ENCODE assay signal across 9 mouse cellular contexts in genomic region chr9:66988888-66989414, GRCm38 (mm10). TPM values are rescaled to one million over a fixed set of nuclear protein-coding genes. Genes with fewer than 3 reads are reported as not detected.
DNase-seq lines count a peak whose midpoint lies in the region; ATAC-seq and TF ChIP-seq lines count a peak whose summit lies in the region.
"Had no signal": no experiment of that assay in that cellular context is flagged by ENCODE, and none has a peak within 500 bp of the region (broad histone marks: within the 10 kb centered on the region; RNA-seq: fewer than 3 reads in every experiment).

No protein-coding gene starts in this region.

- peak; percentile 40 for DNase-seq in gastrocnemius, postnatal 10 days
- no peak for DNase-seq in gastrocnemius, adult 2 months
- peak; percentile 40 for DNase-seq in brain, embryonic 14.5 days (ENCODE audit: low read depth)
- peak; percentile 85 for DNase-seq in kidney, adult 2 months
- no peak for DNase-seq in liver, postnatal 0 days
- no peak for DNase-seq in spleen, adult 12 weeks (ENCODE audit: low spot score)
- DNase-seq in cerebellum, postnatal 25 days: no peak

- H3K27ac ChIP-seq in gastrocnemius, adult 2 months: no peak overlapping the region; the same call in 1 of the 2 replicates
- peak overlapping the region; percentile 82 for H3K27ac ChIP-seq in kidney, adult 2 months (ENCODE audit: insufficient read depth, low read depth, low read length)
- H3K27ac ChIP-seq in liver, postnatal 0 days (ENCODE audit: low read depth): peak overlapping the region; percentile 46; the same call in 1 of the 2 replicates
- no peak overlapping the region for H3K27ac ChIP-seq in neural tube, embryonic 15.5 days (replicated peaks)
- H3K27ac ChIP-seq: heart, adult 2 months had no signal

- no peak overlapping the region for H3K9ac ChIP-seq in liver, postnatal 0 days (replicated peaks)
- H3K9ac ChIP-seq in neural tube, embryonic 15.5 days (replicated peaks): no peak overlapping the region

- no peak for TF ChIP-seq EP300 in liver, postnatal 0 days (IDR thresholded peaks at IDR 0.05; ENCODE audit: low read depth)

- H3K4me1 ChIP-seq in kidney, adult 2 months (ENCODE audit: control insufficient read depth, insufficient read depth, low read length): peaks cover 13% of the 10 kb centered on the region
- H3K4me1 ChIP-seq in liver, postnatal 0 days (ENCODE audit: insufficient read depth): peaks cover 17% of the 10 kb centered on the region
- H3K4me1 ChIP-seq in neural tube, embryonic 15.5 days: no peaks in the 10 kb centered on the region

- H3K4me2 ChIP-seq in liver, postnatal 0 days (ENCODE audit: low read depth, low read length): peak overlapping the region; percentile 52
- H3K4me2 ChIP-seq in neural tube, embryonic 15.5 days: no peak overlapping the region

- no peak for TF ChIP-seq POLR2A in brain, embryonic 14.5 days (IDR thresholded peaks at IDR 0.05; ENCODE audit: borderline replicate concordance, extremely low read depth, insufficient read depth, insufficient read length, poor library complexity, severe bottlenecking)
- no peak for TF ChIP-seq POLR2A in kidney, adult 2 months (IDR thresholded peaks at IDR 0.05; ENCODE audit: low read depth, low read length)

- intact Hi-C loops in gastrocnemius, adult 2 months (cut with DNase I): no loop called here

- no peaks in the 10 kb centered on the region for H3K9me3 ChIP-seq in liver, postnatal 0 days (ENCODE audit: low read length)
- no peaks in the 10 kb centered on the region for H3K9me3 ChIP-seq in neural tube, embryonic 15.5 days (replicated peaks)

- WGBS in kidney, adult 2 months: 26% methylated on average over 6 of the region's 6 CpGs
- 65% methylated on average over 6 of the region's 6 CpGs for WGBS in liver, postnatal 0 days (ENCODE audit: insufficient replicate concordance)
- 50% methylated on average over 6 of the region's 6 CpGs for WGBS in neural tube, embryonic 15.5 days

- TF ChIP-seq CTCF in gastrocnemius, adult 2 months (IDR thresholded peaks at IDR 0.05): no peak
- TF ChIP-seq CTCF in brain, embryonic 14.5 days (IDR thresholded peaks at IDR 0.05; ENCODE audit: borderline replicate concordance, extremely low read depth, insufficient read depth, insufficient read length): no peak
- TF ChIP-seq CTCF in kidney, adult 2 months (conservative IDR thresholded peaks at IDR 0.05; ENCODE audit: insufficient read depth, insufficient read length, low read depth, low read length): no peak
- no peak for TF ChIP-seq CTCF in liver, postnatal 0 days (IDR thresholded peaks at IDR 0.05; ENCODE audit: low read depth)

- H3K4me3 ChIP-seq in gastrocnemius, adult 2 months: no peak overlapping the region
- no peak overlapping the region for H3K4me3 ChIP-seq in kidney, adult 2 months (ENCODE audit: insufficient read depth, low read depth, low read length)
- no peak overlapping the region for H3K4me3 ChIP-seq in liver, postnatal 0 days (ENCODE audit: low read depth, low read length)
- no peak overlapping the region for H3K4me3 ChIP-seq in neural tube, embryonic 15.5 days (replicated peaks)
- H3K4me3 ChIP-seq: heart, adult 2 months had no signal

- no peak for ATAC-seq in liver, postnatal 0 days
- ATAC-seq in neural tube, embryonic 15.5 days (ENCODE audit: low FRiP score): no peak

- H3K36me3 ChIP-seq in kidney, adult 2 months (ENCODE audit: control insufficient read depth, insufficient read depth, low read length): no peaks in the 10 kb centered on the region
- H3K36me3 ChIP-seq in liver, postnatal 0 days (replicated peaks; ENCODE audit: insufficient read depth, low read length): no peaks in the 10 kb centered on the region
- no peaks in the 10 kb centered on the region for H3K36me3 ChIP-seq in neural tube, embryonic 15.5 days

- H3K27me3 ChIP-seq in kidney, adult 2 months (replicated peaks; ENCODE audit: control insufficient read depth, insufficient read depth, low read length): no peaks in the 10 kb centered on the region
- no peaks in the 10 kb centered on the region for H3K27me3 ChIP-seq in liver, postnatal 0 days (ENCODE audit: insufficient read depth, low read length)
- H3K27me3 ChIP-seq in neural tube, embryonic 15.5 days (replicated peaks): no peaks in the 10 kb centered on the region

RNA-seq across cellular contexts. Expression of gene Lactb, which starts 13.7 kb away (rescaled TPM):
- total RNA-seq in gastrocnemius, postnatal 10 days (2021): 10 to 100 TPM; 19.1 to 22.4 TPM
- total RNA-seq in gastrocnemius, adult 2 months (2021): 10 to 100 TPM; 17.7 to 22.3 TPM
- 13.5 and 14.8 TPM in 2 replicates for polyA plus RNA-seq in brain, embryonic 14.5 days (2012; rRNA removed)
- 24.3 and 29.9 TPM in 2 replicates for polyA plus RNA-seq in kidney, adult 2 months (2012; rRNA removed)
- 13.3 and 15.2 TPM in 2 replicates for polyA plus RNA-seq in liver, postnatal 0 days (2015; fragmentation: Nextera tagmentation; extraction: Ambion mirVana)
- 12.4 and 12.7 TPM in 2 replicates for polyA plus RNA-seq in neural tube, embryonic 15.5 days (2015; fragmentation: Nextera tagmentation; extraction: Ambion mirVana)

RNA-seq across cellular contexts. Expression of gene Rps27l, which starts 43.1 kb away (rescaled TPM):
- total RNA-seq in gastrocnemius, postnatal 10 days (2021): 100 to 1,000 TPM; 215 to 237 TPM
- total RNA-seq in gastrocnemius, adult 2 months (2021): 100 to 1,000 TPM; 191 to 213 TPM
- 108 and 152 TPM in 2 replicates for polyA plus RNA-seq in brain, embryonic 14.5 days (2012; rRNA removed)
- polyA plus RNA-seq in kidney, adult 2 months (2012; rRNA removed): 92.4 and 128 TPM in 2 replicates
- 587 and 618 TPM in 2 replicates for polyA plus RNA-seq in liver, postnatal 0 days (2015; fragmentation: Nextera tagmentation; extraction: Ambion mirVana)
- 234 and 310 TPM in 2 replicates for polyA plus RNA-seq in neural tube, embryonic 15.5 days (2015; fragmentation: Nextera tagmentation; extraction: Ambion mirVana)

Comparison
In these comparisons a context has a peak if more than half of its experiments do, and no peak if none do; other contexts are left out.
1. DNase-seq: peak in gastrocnemius, postnatal 10 days (single experiment), brain, embryonic 14.5 days (single experiment) and kidney, adult 2 months (single experiment); none in gastrocnemius, adult 2 months (single experiment), liver, postnatal 0 days (single experiment), spleen, adult 12 weeks (single experiment) and cerebellum, postnatal 25 days (0 of 2).
2. H3K27ac ChIP-seq: peak in kidney, adult 2 months (single experiment) and liver, postnatal 0 days (single experiment); none in gastrocnemius, adult 2 months (single experiment) and neural tube, embryonic 15.5 days (single experiment).